Mouse (Mus musculus) hindbrain, embryonic 14.5 days (tissue): ENCODE results near the gene Arfgef2. TPM values are rescaled to one million over a fixed set of nuclear protein-coding genes. Genes with fewer than 3 reads are reported as not detected.

Experiments
- ATAC-seq: fragments of 200-750 bp; cut with Nextera tagmentation; 2 replicates; pipeline ENCODE4 v1.8.0; 2017; ENCODE audit warnings: moderate number of reproducible peaks, mild to moderate bottlenecking, moderate TSS enrichment, moderate library complexity; ENCODE audit not compliant: low FRiP score
- DNase-seq: peaks from one replicate; pipeline ENCODE4 v3.0.0-alpha.2; 2015; ENCODE audit warnings: low spot score
- H3K27ac ChIP-seq: fragments of 300-500 bp; sonication (generic); 2 replicates; pipeline ENCODE4 v1.5.1; 2014; ENCODE audit warnings: mild to moderate bottlenecking, moderate library complexity
- H3K27me3 ChIP-seq: fragments of 300-500 bp; sonication (generic); 2 replicates; pipeline ENCODE4 v1.6.1; 2014; ENCODE audit warnings: mild to moderate bottlenecking, low read length, mixed read lengths; ENCODE audit not compliant: control insufficient read depth, insufficient read depth
- H3K36me3 ChIP-seq: fragments of 300-500 bp; sonication (generic); replicated peaks from 2 replicates; pipeline ENCODE4 v1.6.1; 2014; ENCODE audit not compliant: control insufficient read depth, insufficient read depth
- H3K4me1 ChIP-seq: fragments of 300-500 bp; sonication (generic); replicated peaks from 2 replicates; pipeline ENCODE4 v1.6.1; 2014; ENCODE audit warnings: antibody characterized with exemption, low read length, mixed read lengths; ENCODE audit not compliant: control insufficient read depth, insufficient read depth
- H3K4me2 ChIP-seq: fragments of 300-500 bp; sonication (generic); replicated peaks from 2 replicates; pipeline ENCODE4 v1.6.1; 2014; ENCODE audit warnings: mild to moderate bottlenecking, moderate library complexity
- H3K4me3 ChIP-seq: fragments of 300-500 bp; sonication (generic); replicated peaks from 2 replicates; pipeline ENCODE4 v1.5.1; 2014; ENCODE audit warnings: mild to moderate bottlenecking, low read length
- H3K9ac ChIP-seq: fragments of 300-500 bp; sonication (generic); 2 replicates; pipeline ENCODE4 v1.6.1; 2014
- H3K9me3 ChIP-seq: fragments of 300-500 bp; sonication (generic); 2 replicates; pipeline ENCODE4 v1.6.1; 2016; ENCODE audit warnings: low read length; ENCODE audit not compliant: control insufficient read depth
- WGBS: fragments of 180-500 bp; shearing (Covaris S2); extraction: QIAGEN DNeasy Blood & Tissue Kit; methylation state at CpG from one replicate; pipeline ENCODE4 v1.1.7; 2014; 5-methylcytosine and 5-hydroxymethylcytosine counted together
- polyA plus RNA-seq: library from polyadenylated mRNA; unstranded; fragments of >200 nt; fragmentation: Nextera tagmentation; extraction: Ambion mirVana; gene quantifications from 2 replicates; pipeline ENCODE4 v1.2.1, GENCODE M21; 2014

Gene Arfgef2
- polyA plus RNA-seq, 1 experiment from 2014 or later, result 7.9 TPM

DNA sequence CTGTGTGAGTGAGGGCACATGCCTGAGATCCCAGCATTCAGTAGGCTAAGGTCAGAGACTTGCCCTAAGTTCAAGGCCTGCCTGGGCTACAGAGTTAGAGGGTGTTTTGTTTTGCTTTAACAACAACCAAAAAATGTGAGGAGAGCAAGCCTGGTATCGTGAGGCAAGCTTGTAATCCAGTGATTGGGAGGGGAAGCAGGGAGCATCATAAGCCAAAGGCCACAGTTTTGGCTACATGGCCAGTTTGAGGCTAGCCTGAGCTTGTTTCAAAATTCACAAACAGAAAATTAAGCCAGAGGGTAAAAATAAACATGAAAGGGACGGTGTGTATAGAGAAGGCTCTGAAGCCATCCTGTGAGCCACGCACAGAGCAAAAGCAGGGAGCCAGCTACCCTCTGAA lies 80.8 kb downstream of the Arfgef2 start:
- H3K4me2 ChIP-seq, result no peak overlapping the region
- WGBS, result 83% methylated on average over 3 of the region's 3 CpGs
- no peak overlapping the region for H3K27ac ChIP-seq
- no peaks in the 10 kb centered on the region for H3K9me3 ChIP-seq
- DNase-seq, result no peak
- no peak overlapping the region for H3K9ac ChIP-seq
- H3K4me3 ChIP-seq, result no peak overlapping the region
- no peaks in the 10 kb centered on the region for H3K27me3 ChIP-seq
- peaks cover 33% of the 10 kb centered on the region; the same call in 1 of the 2 replicates for H3K36me3 ChIP-seq
- ATAC-seq, result no peak
- no peaks in the 10 kb centered on the region for H3K4me1 ChIP-seq

DNA sequence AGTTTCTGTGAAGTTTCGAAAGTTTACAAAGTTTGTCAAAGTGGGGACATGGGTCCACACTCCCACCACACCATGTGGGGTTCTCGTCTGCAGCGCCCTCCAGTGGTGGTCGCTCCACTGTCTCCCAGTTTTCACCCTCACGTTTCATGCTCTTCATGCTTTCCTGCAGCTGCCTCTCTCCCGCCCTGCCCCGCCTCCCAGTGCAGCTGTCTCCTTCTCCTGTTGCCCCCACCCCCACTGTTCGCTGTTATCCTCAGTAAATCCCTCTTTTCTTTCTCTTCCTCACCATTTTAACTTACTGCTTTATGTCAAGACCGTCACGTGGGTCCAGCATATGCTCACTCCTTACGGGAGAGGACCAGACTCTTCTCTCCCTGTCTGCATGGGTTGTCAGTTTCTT lies 82.4 kb downstream of the Arfgef2 start:
- no peak overlapping the region for H3K4me2 ChIP-seq
- ATAC-seq (no peak), DNase-seq (no peak)
- no peak overlapping the region for H3K27ac ChIP-seq
- H3K27me3 ChIP-seq, result no peaks in the 10 kb centered on the region
- 36% methylated on average over 11 of the region's 11 CpGs for WGBS
- no peak overlapping the region for H3K4me3 ChIP-seq
- H3K36me3 ChIP-seq, result peaks cover 36% of the 10 kb centered on the region
- H3K9me3 ChIP-seq, result no peaks in the 10 kb centered on the region
- no peak overlapping the region for H3K9ac ChIP-seq
- H3K4me1 ChIP-seq, result no peaks in the 10 kb centered on the region

DNA sequence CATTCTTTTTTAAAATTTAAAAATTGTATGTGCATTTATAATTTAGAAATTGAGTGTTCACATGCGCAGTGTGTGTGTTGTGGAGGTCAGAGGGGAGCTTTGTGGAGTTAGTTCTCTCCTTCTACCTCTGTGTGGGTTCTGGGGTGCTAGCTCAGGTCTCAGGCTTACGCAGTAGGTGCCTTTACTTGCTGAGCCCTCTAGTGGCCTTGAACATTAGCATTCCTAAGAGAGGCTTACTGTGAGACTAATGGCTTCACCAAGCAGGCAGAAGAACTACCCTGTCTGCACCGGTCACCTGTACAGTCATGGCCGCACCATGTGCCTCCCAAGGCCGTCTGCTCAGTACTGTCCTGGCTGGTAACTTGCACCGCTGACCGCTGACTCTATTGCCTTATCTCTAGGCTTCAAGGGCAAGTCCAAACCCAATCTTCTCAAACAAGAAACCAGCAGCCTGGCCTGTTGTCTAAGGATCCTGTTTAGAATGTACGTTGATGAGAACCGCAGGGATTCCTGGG lies 86.0 kb downstream of the Arfgef2 start:
- Histone ChIP-seq H3K27me3 (no peaks in the 10 kb centered on the region), H3K4me3 (no peak overlapping the region), H3K4me1 (no peaks in the 10 kb centered on the region), H3K27ac (no peak overlapping the region), H3K9ac (no peak overlapping the region), H3K36me3 (peaks cover 51% of the 10 kb centered on the region), H3K9me3 (no peaks in the 10 kb centered on the region), H3K4me2 (no peak overlapping the region)
- DNase-seq, result no peak
- 78% methylated on average over 9 of the region's 9 CpGs for whole genome bisulfite sequencing
- ATAC-seq, result no peak

DNA sequence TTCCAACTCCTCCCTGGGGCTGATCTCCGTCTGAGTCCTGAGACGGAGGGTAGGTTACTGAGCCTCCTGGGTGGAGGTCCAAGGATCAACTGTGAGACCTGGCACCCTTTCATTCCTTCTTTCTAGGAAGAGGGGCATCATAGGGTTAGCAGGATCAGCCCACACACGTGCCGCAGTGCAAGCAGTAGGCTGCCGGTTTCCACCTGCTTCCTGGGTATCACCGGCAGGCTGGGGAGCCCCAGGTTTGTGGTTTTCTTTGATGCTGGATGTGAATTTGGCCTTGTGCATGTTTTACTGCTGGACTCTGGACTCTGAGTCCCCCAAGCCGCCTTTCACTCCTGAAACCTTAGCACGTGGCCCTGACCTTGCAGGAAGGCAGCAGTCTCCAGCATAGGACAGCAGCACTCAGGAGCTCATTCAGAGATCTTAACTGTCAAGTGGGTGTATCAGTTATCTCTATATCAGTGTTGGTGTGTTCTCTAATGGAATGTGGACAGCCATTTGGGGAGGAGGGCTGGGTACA lies 86.8 kb downstream of the Arfgef2 start:
- Histone ChIP-seq H3K4me1 (no peaks in the 10 kb centered on the region), H3K27me3 (no peaks in the 10 kb centered on the region), H3K4me3 (no peak overlapping the region), H3K4me2 (no peak overlapping the region), H3K36me3 (peaks cover 48% of the 10 kb centered on the region), H3K27ac (no peak overlapping the region), H3K9me3 (no peaks in the 10 kb centered on the region), H3K9ac (no peak overlapping the region)
- no peak for ATAC-seq
- WGBS, result 94% methylated on average over 8 of the region's 8 CpGs
- no peak for DNase-seq

DNA sequence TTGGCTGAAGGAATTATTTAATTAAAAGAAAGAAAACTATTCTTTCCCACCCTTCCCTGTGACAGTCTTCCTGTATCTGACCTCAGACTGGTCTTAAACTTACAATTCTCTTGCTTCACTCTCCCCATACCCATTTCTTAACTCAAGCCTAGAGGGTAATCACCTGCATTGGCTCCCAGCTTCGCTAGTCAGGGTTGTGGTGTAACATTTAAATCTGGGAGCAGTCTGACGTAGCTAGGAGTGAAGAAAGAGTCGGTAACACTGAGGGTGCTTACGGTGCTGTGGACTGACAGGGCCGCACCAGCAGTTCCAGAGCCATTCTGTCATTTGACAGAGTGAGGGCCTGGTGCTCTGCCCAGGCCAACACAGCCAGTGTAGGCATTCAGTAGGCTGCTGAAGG lies 87.6 kb downstream of the Arfgef2 start:
- ATAC-seq (no peak), DNase-seq (no peak)
- peaks cover 50% of the 10 kb centered on the region for H3K36me3 ChIP-seq
- H3K4me3 ChIP-seq, result no peak overlapping the region
- H3K9me3 ChIP-seq, result no peaks in the 10 kb centered on the region
- WGBS, result 95% methylated on average over 5 of the region's 5 CpGs
- H3K27ac ChIP-seq, result no peak overlapping the region
- no peak overlapping the region for H3K4me2 ChIP-seq
- no peaks in the 10 kb centered on the region for H3K27me3 ChIP-seq
- no peaks in the 10 kb centered on the region for H3K4me1 ChIP-seq
- H3K9ac ChIP-seq, result no peak overlapping the region

DNA sequence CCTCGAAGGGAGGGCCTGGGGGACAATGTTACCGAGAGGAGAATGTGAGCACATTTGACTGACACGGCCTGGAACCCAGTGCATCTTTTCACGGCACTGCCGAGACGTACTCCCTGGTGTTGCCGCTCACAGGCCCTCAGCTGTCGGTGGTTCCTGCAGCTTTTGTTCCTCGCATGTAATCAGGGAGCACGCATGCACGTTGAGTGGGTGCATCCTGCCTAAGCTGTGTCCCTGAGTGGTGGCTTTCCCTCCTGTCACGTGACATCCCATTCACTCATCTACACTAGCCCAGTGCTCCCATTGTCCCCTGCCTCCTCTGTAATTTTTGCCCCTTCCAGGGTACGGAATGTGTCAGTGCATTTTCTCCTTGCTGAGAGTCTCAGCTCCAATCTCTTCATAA lies 91.0 kb downstream of the Arfgef2 start:
- ATAC-seq (no peak), DNase-seq (no peak)
- Histone ChIP-seq H3K4me3 (no peak overlapping the region), H3K9ac (0 out of 2 replicates have a peak overlapping the region, but pooled peaks have one; percentile 5), H3K36me3 (peaks cover 44% of the 10 kb centered on the region), H3K9me3 (no peaks in the 10 kb centered on the region), H3K4me1 (no peaks in the 10 kb centered on the region), H3K27me3 (no peaks in the 10 kb centered on the region), H3K4me2 (no peak overlapping the region), H3K27ac (no peak overlapping the region; the same call in 1 of the 2 replicates)
- WGBS, result 65% methylated on average over 13 of the region's 13 CpGs

DNA sequence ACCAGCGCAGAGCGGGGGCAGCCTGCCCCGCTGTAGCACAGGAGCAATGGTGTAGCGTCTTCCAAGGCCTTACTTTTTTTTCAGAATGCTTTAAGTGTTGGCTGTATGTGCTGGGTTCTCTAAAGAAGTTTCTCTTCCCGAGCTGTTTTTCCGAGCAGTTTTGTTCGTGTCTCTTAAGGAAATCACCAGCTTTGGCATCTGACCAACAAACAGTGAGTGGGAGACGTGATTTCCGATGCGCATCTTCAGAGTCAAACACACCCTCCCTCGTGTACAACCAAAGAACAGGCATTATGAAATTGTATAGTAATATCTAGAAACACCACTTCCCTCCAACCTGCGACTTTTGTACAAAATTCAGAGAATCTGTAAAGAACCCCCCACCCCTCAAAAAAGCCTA lies 91.6 kb downstream of the Arfgef2 start:
- no peak for DNase-seq
- no peaks in the 10 kb centered on the region for H3K4me1 ChIP-seq
- WGBS, result 79% methylated on average over 12 of the region's 12 CpGs

DNA sequence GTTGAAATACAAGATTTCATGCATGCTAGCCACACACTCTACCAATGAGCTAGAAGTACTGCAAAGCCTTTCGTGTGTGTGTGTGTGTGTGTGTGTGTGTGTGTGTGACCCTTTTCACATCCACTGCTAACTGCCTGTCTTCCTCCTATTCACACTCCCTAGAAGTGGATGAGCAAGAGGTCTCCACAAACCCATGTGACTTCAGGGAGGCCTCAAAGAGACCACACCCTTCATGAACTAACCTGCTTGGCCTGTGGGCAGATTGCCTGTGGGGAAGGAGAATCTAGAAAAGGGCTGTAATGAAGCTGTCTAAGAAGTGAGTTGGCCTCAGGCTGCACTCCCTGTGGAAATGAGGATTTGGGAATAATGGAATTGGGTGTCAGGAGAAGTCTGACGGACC lies 93.8 kb downstream of the Arfgef2 start:
- ATAC-seq, result no peak
- Histone ChIP-seq H3K4me2 (no peak overlapping the region), H3K9ac (no peak overlapping the region), H3K27ac (no peak overlapping the region), H3K9me3 (no peaks in the 10 kb centered on the region), H3K36me3 (peaks cover 18% of the 10 kb centered on the region), H3K27me3 (no peaks in the 10 kb centered on the region), H3K4me1 (no peaks in the 10 kb centered on the region), H3K4me3 (no peak overlapping the region)
- no peak for DNase-seq
- WGBS, result 83% methylated on average over 2 of the region's 2 CpGs

More for the DNA sequence above, 91.6 kb downstream of the Arfgef2 start:
- Histone ChIP-seq H3K27ac (no peak overlapping the region), H3K4me3 (no peak overlapping the region), H3K9me3 (no peaks in the 10 kb centered on the region), H3K27me3 (no peaks in the 10 kb centered on the region), H3K9ac (0 out of 2 replicates have a peak overlapping the region, but pooled peaks have one; percentile 5), H3K4me2 (no peak overlapping the region), H3K36me3 (peaks cover 38% of the 10 kb centered on the region)
- ATAC-seq, result no peak

DNA sequence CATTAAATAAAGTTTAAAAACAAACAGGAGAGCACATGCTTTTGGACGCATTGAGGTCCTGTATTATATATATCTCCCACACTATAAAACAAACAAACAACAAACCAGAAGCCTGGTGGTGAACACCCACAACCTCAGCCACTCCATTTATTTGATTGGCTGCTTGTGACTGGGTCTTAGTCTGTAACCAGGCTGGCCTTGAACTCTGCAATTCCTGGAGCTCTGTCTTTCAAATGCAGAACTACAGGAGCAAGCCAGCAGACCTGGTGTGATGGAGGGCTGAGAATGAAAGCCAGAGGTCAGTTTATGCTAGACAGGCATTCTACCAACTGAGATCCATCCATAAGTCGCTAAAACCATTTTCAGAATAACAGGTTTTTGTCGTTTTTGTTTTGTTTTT lies 94.4 kb downstream of the Arfgef2 start:
- 71% methylated on average over 3 of the region's 3 CpGs for WGBS
- no peak overlapping the region for H3K4me3 ChIP-seq
- H3K27me3 ChIP-seq, result no peaks in the 10 kb centered on the region
- H3K4me2 ChIP-seq, result no peak overlapping the region
- no peak overlapping the region for H3K27ac ChIP-seq
- DNase-seq (no peak), ATAC-seq (no peak)
- H3K9me3 ChIP-seq, result no peaks in the 10 kb centered on the region
- H3K4me1 ChIP-seq, result no peaks in the 10 kb centered on the region
- peaks cover 12% of the 10 kb centered on the region for H3K36me3 ChIP-seq
- no peak overlapping the region for H3K9ac ChIP-seq
